Mouse (Mus musculus) neural tube, postnatal 0 days (tissue): ENCODE measurements around the gene Thumpd1. TPM values are rescaled to one million over a fixed set of nuclear protein-coding genes. Genes with fewer than 3 reads are reported as not detected.

Experiments
- polyA plus RNA-seq: library from polyadenylated mRNA; unstranded; fragments of >200 nt; fragmentation: Nextera tagmentation; extraction: Ambion mirVana; gene quantifications from 2 replicates; pipeline ENCODE4 v1.2.1, GENCODE M21; 2015

Gene Thumpd1
- 44.6 and 47.4 TPM in 2 replicates for polyA plus RNA-seq

GRCm38 (mm10) chr7:119720253-119720946 lies at the start of gene Thumpd1:
TSS of gene Thumpd1 (minus strand) at chr7:119720798.

GRCm38 (mm10) chr7:119760527-119760951 lies 39.9 kb upstream of the Thumpd1 start, which contains the start of gene Acsm3:
TSS of gene Acsm3 (plus strand) at chr7:119760923.

GRCm38 (mm10) chr7:119689726-119690125 lies 30.9 kb downstream of the Thumpd1 start, which contains the start of gene Acsm4:
TSS of gene Acsm4 (plus strand) at chr7:119690026.

Other genes with a start within 250 kb of the Thumpd1 start
- gene Umod, start 241.5 kb downstream of the Thumpd1 start, polyA plus RNA-seq = not detected in 2 replicates
- gene Acsm5, start 201.3 kb downstream of the Thumpd1 start, polyA plus RNA-seq = 0.25 and 0.32 TPM in 2 replicates
- 0.10 and 0.12 TPM in 2 replicates for gene Pdilt, start 197.3 kb downstream of the Thumpd1 start, polyA plus RNA-seq
- gene Acsm2, start 166.5 kb downstream of the Thumpd1 start, polyA plus RNA-seq = not detected in 2 replicates
- gene Acsm1, start 113.8 kb downstream of the Thumpd1 start, polyA plus RNA-seq = not detected in 2 replicates
- gene Acsm4, start 30.8 kb downstream of the Thumpd1 start, polyA plus RNA-seq = not detected in 2 replicates
- 0.13 and 0.43 TPM in 2 replicates for gene Acsm3, start 40.1 kb upstream of the Thumpd1 start, polyA plus RNA-seq
- gene Rexo5, start 73.2 kb upstream of the Thumpd1 start, polyA plus RNA-seq = 6.6 TPM in 2 replicates
- 9.0 and 9.4 TPM in 2 replicates for gene Eri2, start 73.3 kb upstream of the Thumpd1 start, polyA plus RNA-seq
- gene Lyrm1, start 175.1 kb upstream of the Thumpd1 start, polyA plus RNA-seq = 21.3 and 21.6 TPM in 2 replicates
- gene Dcun1d3, start 175.5 kb upstream of the Thumpd1 start, polyA plus RNA-seq = 11.3 and 11.8 TPM in 2 replicates